Mouse (Mus musculus) megakaryocyte, embryonic 14.5 days (primary cell): ENCODE measurements around the gene Ptpn14.

ENCODE experiments used
- FLI1 ChIP-seq: IDR thresholded peaks from 2 replicates; pipeline ENCODE4 v1.6.1; 2012; ENCODE audit warnings: low read length, inconsistent platforms, mixed read lengths
- GATA1 ChIP-seq: IDR thresholded peaks from 3 replicates; pipeline ENCODE4 v1.6.1; 2012; ENCODE audit warnings: mixed read lengths, low read length, inconsistent platforms, borderline replicate concordance

- TF ChIP-seq GATA1, result no peak
- TF ChIP-seq FLI1, result no peak
Measured at GRCm38 (mm10) chr1:189867497-189867896, 139.4 kb downstream of the Ptpn14 start.
